Mouse (Mus musculus) R1 (cell line): ENCODE measurements around the gene Abt1.

Source experiments
- DNase-seq: peaks from one replicate; pipeline ENCODE4 v3.0.0-alpha.2; 2018; ENCODE audit warnings: low read depth, low spot score

Abt1 gene

GRCm38 (mm10) chr13:23438521-23438920 is 14.9 kb upstream of the Abt1 start:
- DNase-seq, result peak; percentile 45

- DNase-seq, result peak; percentile 79
These were observed 14.2 kb upstream of the Abt1 start for GRCm38 (mm10) chr13:23437908-23438307.

GRCm38 (mm10) chr13:23436861-23437822 is 13.5 kb upstream of the Abt1 start:
- peak; percentile 69 for DNase-seq

- peak; percentile 68 for DNase-seq
These were observed 12.6 kb upstream of the Abt1 start for GRCm38 (mm10) chr13:23436231-23436661.

GRCm38 (mm10) chr13:23435676-23436075 is 12.0 kb upstream of the Abt1 start:
- DNase-seq, result peak; percentile 78

- DNase-seq, result no peak
These were observed 11.6 kb upstream of the Abt1 start for GRCm38 (mm10) chr13:23435241-23435640.

- DNase-seq, result peak; percentile 76
These were observed 10.8 kb upstream of the Abt1 start for GRCm38 (mm10) chr13:23434426-23434825.

GRCm38 (mm10) chr13:23433801-23434200 is 10.1 kb upstream of the Abt1 start:
- DNase-seq, result no peak

GRCm38 (mm10) chr13:23433206-23433605 is 9.5 kb upstream of the Abt1 start:
- no peak for DNase-seq

- DNase-seq, result peak; percentile 99
These were observed 9.0 kb upstream of the Abt1 start for GRCm38 (mm10) chr13:23432562-23433201.

- peak; percentile 96 for DNase-seq
These were observed 7.7 kb upstream of the Abt1 start for GRCm38 (mm10) chr13:23431351-23431771.

GRCm38 (mm10) chr13:23430734-23431133 is 7.1 kb upstream of the Abt1 start:
- DNase-seq, result peak; percentile 93

GRCm38 (mm10) chr13:23429771-23430380 is 6.2 kb upstream of the Abt1 start:
- no peak for DNase-seq

- peak; percentile 80 for DNase-seq
These were observed 4.7 kb upstream of the Abt1 start for GRCm38 (mm10) chr13:23428166-23428993.

GRCm38 (mm10) chr13:23427401-23427910 is 3.8 kb upstream of the Abt1 start:
- DNase-seq, result no peak

- peak; percentile 88 for DNase-seq
These were observed 3.3 kb upstream of the Abt1 start for GRCm38 (mm10) chr13:23426922-23427321.

- peak; percentile 92 for DNase-seq
These were observed 2.7 kb upstream of the Abt1 start for GRCm38 (mm10) chr13:23426335-23426734.

GRCm38 (mm10) chr13:23425505-23425904 is 1.8 kb upstream of the Abt1 start:
- DNase-seq, result peak; percentile 94

GRCm38 (mm10) chr13:23424494-23425325 is 1.0 kb upstream of the Abt1 start:
- DNase-seq, result peak; percentile 95

- DNase-seq, result no peak
These were observed 350 bp upstream of the Abt1 start for GRCm38 (mm10) chr13:23424052-23424380.
